Mouse (Mus musculus) hindbrain, embryonic 10.5 days (tissue): Measurements from ENCODE around the gene Actr6. TPM values are rescaled to one million over a fixed set of nuclear protein-coding genes. Genes with fewer than 3 reads are reported as not detected.
"Not testable (repeated sequence)": the region's sequence is repeated elsewhere in the genome, so short reads cannot be mapped to it uniquely, and the experiment has no call there.

ENCODE experiments used
- DNase-seq: peaks from one replicate; pipeline ENCODE4 v3.0.0-alpha.2; 2017; ENCODE audit warnings: low spot score
- H3K27ac ChIP-seq: fragments of 300-500 bp; sonication (generic); 2 replicates; pipeline ENCODE4 v1.5.1; 2016; ENCODE audit warnings: mild to moderate bottlenecking, moderate library complexity
- H3K27me3 ChIP-seq: fragments of 300-500 bp; sonication (generic); 2 replicates; pipeline ENCODE4 v1.6.1; 2016; ENCODE audit warnings: mild to moderate bottlenecking; ENCODE audit not compliant: poor library complexity, insufficient read depth, severe bottlenecking
- H3K36me3 ChIP-seq: fragments of 300-500 bp; sonication (generic); 2 replicates; pipeline ENCODE4 v1.6.1; 2016; ENCODE audit warnings: mild to moderate bottlenecking, moderate library complexity
- H3K4me1 ChIP-seq: fragments of 300-500 bp; sonication (generic); replicated peaks from 2 replicates; pipeline ENCODE4 v1.6.1; 2016; ENCODE audit warnings: mild to moderate bottlenecking
- H3K4me3 ChIP-seq: fragments of 300-500 bp; sonication (generic); 2 replicates; pipeline ENCODE4 v1.5.1; 2016; ENCODE audit warnings: mild to moderate bottlenecking, moderate library complexity
- H3K9me3 ChIP-seq: fragments of 300-500 bp; sonication (generic); 2 replicates; pipeline ENCODE4 v1.6.1; 2016; ENCODE audit warnings: mild to moderate bottlenecking, moderate library complexity
- WGBS: fragments of 180-500 bp; shearing (Covaris S2); methylation state at CpG from one replicate; pipeline ENCODE4 v1.1.7; 2016; 5-methylcytosine and 5-hydroxymethylcytosine counted together
- polyA plus RNA-seq: library from polyadenylated mRNA; unstranded; fragments of >200 nt; fragmentation: Nextera tagmentation; extraction: Ambion mirVana; gene quantifications from 2 replicates; pipeline ENCODE4 v1.2.1, GENCODE M21; 2016

The Actr6 gene
- polyA plus RNA-seq, 1 experiment from 2014 or later = 36.3 TPM

DNA sequence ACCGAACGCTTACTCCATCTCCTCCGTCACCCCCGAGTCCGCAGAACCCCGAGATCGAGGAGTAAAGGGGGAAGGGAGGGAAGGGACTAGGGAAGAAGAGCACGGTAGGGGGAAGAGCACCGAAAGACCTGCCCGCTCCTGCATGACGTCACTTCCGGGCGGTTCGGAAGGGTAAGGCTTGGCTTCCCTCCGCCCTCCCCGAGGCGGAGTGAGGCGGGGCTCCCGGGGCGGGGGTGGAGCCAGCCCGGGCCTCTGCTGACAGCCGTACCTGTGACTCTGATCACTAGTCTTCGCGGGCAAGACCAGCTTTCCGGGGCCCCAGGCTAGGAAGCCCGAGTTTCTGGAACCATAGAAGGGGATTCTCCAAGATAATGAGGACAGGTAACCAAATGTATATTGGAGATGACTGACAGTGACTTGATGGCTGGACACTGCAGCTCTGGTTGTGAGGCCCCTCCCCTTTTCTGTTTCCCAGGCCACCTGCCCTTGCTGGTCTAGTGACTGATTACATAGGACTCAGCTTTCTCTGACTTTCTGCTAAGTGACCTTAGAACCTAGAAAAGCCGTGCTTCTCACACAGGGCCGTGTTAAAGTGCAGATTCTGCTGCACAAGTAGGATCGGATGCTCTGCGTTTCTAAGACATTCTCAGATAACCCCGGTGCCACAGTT lies 45.8 kb downstream of the Actr6 start, which contains the start of gene Scyl2:
TSS of gene Scyl2 (minus strand) at position 147 of the 670 bp plus-strand sequence.
- peak; percentile 91 for DNase-seq
- Histone ChIP-seq H3K36me3 (peaks cover 9% of the 10 kb centered on the region; the same call in 1 of the 2 replicates), H3K27ac (peak within 1 kb of the TSS; percentile 98), H3K27me3 (no peaks in the 10 kb centered on the region), H3K9me3 (no peaks in the 10 kb centered on the region), H3K4me1 (peaks cover 17% of the 10 kb centered on the region), H3K4me3 (peak within 1 kb of the TSS; percentile 100)
- 6% methylated on average over 31 of the region's 31 CpGs for WGBS

DNA sequence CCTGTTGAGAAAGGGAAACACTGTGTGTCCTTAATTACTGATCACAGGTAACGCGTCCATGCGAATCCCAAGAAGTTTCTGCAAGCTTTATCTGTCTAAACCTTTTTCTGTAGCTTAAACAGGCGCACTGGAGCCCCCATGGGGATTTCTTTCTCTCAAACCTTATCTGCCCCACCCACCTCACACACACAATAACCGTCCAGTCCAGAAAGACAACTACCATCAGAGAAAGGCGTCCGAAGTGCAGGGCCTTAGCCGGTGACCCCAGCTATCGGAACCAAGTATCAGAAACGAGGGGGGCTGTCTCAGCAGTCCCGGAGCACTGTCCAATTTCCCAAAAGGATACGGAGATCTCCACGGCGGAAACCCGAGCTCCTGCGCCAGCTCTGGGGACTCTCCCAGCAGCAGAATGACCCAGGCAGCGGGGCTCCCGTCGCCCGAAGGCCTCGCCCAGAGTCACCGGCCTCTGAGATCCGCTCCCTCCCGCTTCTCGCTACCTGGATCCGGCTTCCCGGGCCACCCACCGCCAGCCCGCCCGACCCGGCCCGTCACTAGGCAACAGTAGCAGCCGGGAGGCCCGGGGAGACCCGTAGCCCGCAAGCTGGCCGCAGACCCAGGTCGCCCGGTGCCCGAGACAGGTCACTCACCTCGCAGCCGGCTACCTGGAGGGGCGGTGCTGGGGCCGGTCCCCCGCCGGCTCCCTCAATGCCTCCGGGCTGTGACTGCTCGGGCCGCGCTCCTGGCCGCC lies 46.5 kb downstream of the Actr6 start:
- peaks cover 17% of the 10 kb centered on the region for H3K4me1 ChIP-seq
- H3K4me3 ChIP-seq = peak overlapping the region; percentile 100
- H3K27ac ChIP-seq = peak overlapping the region; percentile 98
- H3K36me3 ChIP-seq = peaks cover 9% of the 10 kb centered on the region; the same call in 1 of the 2 replicates
- 2% methylated on average over 51 of the region's 51 CpGs for WGBS
- H3K9me3 ChIP-seq = no peaks in the 10 kb centered on the region
- DNase-seq = no peak
- no peaks in the 10 kb centered on the region for H3K27me3 ChIP-seq

DNA sequence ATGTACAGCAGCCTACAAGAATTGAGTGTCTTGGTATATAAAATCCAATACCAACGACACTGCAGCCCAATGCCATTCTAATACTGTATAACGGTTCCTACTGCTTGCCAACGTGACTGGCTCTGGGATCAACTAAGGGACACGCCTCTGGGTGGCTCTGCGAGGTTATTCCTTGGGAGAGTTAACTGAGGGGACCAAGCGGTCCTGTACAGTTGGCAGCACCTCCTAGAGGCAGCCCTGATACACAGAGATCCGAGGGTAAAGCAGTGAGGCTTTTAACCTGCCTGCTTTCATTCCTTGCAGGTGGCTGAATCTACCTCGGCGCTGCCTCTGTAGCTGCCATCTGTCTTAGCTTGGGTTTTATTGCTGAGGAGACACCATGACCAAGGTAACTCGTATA lies 49.1 kb downstream of the Actr6 start:
- DNase-seq = no peak
- no peaks in the 10 kb centered on the region for H3K9me3 ChIP-seq
- WGBS = 77% methylated on average over 10 of the region's 10 CpGs
- H3K4me1 ChIP-seq = peaks cover 17% of the 10 kb centered on the region
- no peaks in the 10 kb centered on the region for H3K27me3 ChIP-seq
- H3K4me3 ChIP-seq = no peak overlapping the region
- no peak overlapping the region for H3K27ac ChIP-seq
- peaks cover 9% of the 10 kb centered on the region; the same call in 1 of the 2 replicates for H3K36me3 ChIP-seq

DNA sequence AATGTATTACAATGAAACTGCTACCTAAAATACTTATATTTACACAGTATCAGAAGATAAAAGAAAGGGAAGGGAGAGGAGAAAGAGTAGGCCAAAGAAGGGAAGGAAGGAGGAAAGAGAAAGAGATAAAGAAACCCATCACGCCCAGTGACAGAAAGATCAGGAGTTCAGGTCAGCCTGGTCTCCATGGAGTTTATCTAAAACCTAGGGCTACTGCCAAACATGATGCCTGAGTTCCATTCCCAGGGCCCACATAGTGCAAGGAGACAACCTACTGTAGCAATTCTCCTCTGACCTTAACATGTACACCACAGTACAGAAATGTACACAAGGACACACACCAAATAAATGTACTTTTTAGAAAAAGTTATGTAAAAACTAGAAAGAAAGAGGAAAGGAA lies 49.9 kb downstream of the Actr6 start:
- H3K36me3 ChIP-seq = peaks cover 14% of the 10 kb centered on the region; the same call in 1 of the 2 replicates
- H3K27ac ChIP-seq = no peak overlapping the region
- H3K4me3 ChIP-seq = no peak overlapping the region
- 95% methylated on average over 1 of the region's 1 CpGs for WGBS
- H3K27me3 ChIP-seq = no peaks in the 10 kb centered on the region
- peaks cover 17% of the 10 kb centered on the region for H3K4me1 ChIP-seq
- DNase-seq = no peak
- H3K9me3 ChIP-seq = no peaks in the 10 kb centered on the region

DNA sequence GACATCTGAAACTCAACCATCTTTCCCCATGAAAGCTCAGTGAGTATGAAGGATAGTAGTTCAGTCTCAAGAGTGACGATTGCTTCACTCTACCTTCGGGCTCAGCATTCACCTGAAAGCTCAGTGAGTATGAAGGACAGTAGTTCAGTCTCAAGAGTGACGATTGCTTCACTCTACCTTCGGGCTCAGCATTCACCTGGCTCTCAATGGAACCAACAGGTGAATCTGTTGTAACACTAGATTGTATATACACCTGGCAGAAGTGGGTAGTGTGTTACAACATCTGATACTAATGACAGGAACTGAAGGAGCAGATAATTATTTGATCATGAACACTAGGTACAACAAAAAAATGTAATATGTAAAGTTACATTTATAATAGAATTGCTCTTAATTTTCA lies 50.4 kb downstream of the Actr6 start:
- Histone ChIP-seq H3K27ac (no peak overlapping the region), H3K27me3 (no peaks in the 10 kb centered on the region), H3K36me3 (peaks cover 14% of the 10 kb centered on the region; the same call in 1 of the 2 replicates), H3K4me3 (no peak overlapping the region), H3K9me3 (no peaks in the 10 kb centered on the region), H3K4me1 (peaks cover 15% of the 10 kb centered on the region)
- 95% methylated on average over 4 of the region's 4 CpGs for WGBS
- DNase-seq = no peak

DNA sequence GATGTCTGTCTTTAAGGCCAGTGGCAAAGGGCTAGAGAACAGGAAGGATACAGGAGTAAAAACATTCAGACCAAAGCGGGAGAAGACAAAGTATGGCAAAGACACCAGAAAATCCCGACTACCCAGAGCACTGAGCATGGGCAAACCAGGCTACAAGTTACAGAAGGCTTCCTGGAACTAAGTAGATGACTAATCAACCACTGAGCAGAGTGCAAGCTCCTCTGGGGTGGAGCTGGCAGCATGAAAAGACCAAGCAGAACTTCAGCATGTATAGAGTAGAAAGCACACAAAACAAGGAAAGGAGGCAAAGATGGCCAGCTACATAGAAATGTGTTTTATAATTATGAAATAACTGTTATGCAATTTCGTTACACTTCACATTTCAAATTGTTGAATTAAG lies 51.6 kb downstream of the Actr6 start:
- H3K27ac ChIP-seq = no peak overlapping the region
- no peaks in the 10 kb centered on the region for H3K27me3 ChIP-seq
- 88% methylated on average over 3 of the region's 3 CpGs for WGBS
- peaks cover 8% of the 10 kb centered on the region for H3K4me1 ChIP-seq
- H3K9me3 ChIP-seq = no peaks in the 10 kb centered on the region
- DNase-seq = no peak
- H3K36me3 ChIP-seq = peaks cover 14% of the 10 kb centered on the region; the same call in 1 of the 2 replicates
- no peak overlapping the region for H3K4me3 ChIP-seq

DNA sequence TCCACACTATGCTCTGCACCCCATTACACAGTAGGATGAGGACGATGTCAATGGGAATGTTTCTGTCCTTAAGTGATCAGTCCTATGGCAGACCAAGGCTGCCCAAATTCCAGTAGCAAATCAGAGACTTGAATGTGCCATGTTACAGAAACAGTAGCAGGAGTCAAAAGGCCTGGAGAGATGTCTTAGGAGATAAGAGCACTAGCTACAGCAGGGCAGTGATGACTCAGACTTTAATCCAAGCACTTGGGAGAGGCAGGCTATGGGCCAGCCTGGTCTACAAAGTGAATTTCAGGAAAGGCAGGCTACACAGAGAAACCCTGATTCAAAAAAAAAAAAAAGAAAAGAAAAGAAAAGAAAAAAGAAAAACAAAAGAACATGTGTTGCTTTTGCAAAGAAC lies 52.6 kb downstream of the Actr6 start:
- Histone ChIP-seq H3K36me3 (peaks cover 14% of the 10 kb centered on the region; the same call in 1 of the 2 replicates), H3K4me3 (no peak overlapping the region), H3K27me3 (no peaks in the 10 kb centered on the region), H3K9me3 (no peaks in the 10 kb centered on the region), H3K4me1 (no peaks in the 10 kb centered on the region; the same call in 1 of the 2 replicates), H3K27ac (no peak overlapping the region)
- no peak for DNase-seq
- WGBS = 90% methylated on average over 1 of the region's 1 CpGs

DNA sequence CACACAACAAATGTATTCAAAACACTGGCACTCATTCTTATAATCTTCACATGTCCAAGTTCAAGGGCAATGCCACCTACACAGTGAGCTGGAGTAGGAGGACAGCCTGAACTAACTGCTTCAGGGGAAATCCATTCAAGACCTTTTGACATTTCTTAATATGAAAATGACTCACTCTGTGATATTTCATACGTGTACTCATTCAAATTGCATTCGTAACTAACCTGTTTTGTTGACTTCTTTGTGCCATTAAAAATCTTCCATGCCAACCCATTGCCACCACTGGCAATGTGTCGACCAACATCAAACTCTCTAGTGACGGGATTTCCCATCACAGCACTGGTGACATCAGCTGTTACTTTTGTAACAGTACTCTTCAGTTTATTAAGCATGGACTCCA lies 54.0 kb downstream of the Actr6 start:
- Histone ChIP-seq H3K4me3 (no peak overlapping the region), H3K4me1 (no peaks in the 10 kb centered on the region), H3K36me3 (peaks cover 7% of the 10 kb centered on the region; the same call in 1 of the 2 replicates), H3K27me3 (no peaks in the 10 kb centered on the region), H3K27ac (no peak overlapping the region), H3K9me3 (no peaks in the 10 kb centered on the region)
- WGBS = 91% methylated on average over 4 of the region's 4 CpGs
- no peak for DNase-seq

DNA sequence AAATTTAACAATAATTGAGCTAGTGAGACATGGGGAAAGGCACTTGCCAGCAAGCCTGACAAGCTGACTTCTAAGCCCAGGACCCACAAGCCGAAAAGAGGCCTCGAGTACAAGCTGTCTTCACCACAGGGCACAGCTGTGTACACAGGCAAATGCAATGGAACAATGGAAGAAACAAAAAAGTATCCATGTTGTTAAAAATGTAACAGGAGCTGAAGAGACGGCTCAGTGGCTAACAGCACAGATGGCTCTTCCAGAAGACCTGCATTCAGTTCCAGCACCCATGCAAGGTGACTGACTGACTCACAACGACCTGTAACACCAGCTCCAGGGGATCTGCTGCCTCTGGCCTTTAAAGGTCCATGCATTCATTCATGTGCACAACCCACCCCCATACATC lies 55.5 kb downstream of the Actr6 start:
- 67% methylated on average over 4 of the region's 4 CpGs for WGBS
- DNase-seq = no peak

DNA sequence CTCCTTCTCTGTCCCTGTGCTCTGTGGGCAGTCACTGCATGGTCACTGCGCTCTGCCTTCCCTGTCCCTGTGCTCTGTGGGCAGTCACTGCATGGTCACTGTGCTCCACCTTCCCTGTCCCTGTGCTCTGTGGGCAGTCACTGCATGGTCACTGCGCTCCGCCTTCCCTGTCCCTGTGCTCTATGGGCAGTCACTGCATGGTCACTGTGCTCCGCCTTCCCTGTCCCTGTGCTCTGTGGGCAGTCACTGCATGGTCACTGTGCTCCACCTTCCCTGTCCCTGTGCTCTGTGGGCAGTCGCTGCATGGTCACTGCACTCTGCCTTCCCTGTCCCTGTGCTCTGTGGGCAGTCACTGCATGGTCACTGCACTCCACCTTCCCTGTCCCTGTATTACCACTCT lies 61.7 kb downstream of the Actr6 start:
- peaks cover 17% of the 10 kb centered on the region for H3K36me3 ChIP-seq
- H3K4me1 ChIP-seq, H3K27ac ChIP-seq, DNase-seq, H3K9me3 ChIP-seq, H3K27me3 ChIP-seq, H3K4me3 ChIP-seq: not testable (repeated sequence)
- 96% methylated on average over 5 of the region's 5 CpGs for WGBS

More for the DNA sequence above, 55.5 kb downstream of the Actr6 start:
- 0 out of 2 replicates have a peak, but pooled peaks cover 9% of the 10 kb centered on the region for H3K36me3 ChIP-seq
- no peaks in the 10 kb centered on the region for H3K9me3 ChIP-seq
- H3K27me3 ChIP-seq = no peaks in the 10 kb centered on the region
- no peak overlapping the region for H3K4me3 ChIP-seq
- H3K4me1 ChIP-seq = no peaks in the 10 kb centered on the region
- H3K27ac ChIP-seq = no peak overlapping the region

DNA sequence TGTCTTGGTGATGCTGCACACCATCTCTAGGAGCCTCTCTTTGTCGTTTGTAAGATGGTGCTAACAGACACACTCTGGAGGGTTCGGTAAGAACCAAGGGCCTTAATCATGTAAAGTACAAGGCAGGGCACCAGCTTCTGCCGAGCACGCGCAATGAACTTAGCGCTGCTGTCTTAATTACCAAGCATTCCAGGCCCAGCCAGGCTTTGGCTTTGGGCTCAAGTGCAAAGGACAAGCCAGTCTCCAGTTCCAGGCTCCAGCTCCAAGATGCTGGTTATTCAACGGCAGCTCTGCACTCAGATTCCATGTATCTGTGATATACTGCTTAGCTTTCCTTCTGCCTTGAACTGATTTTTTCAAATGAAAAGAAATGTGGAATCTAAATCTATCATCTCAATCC lies 64.5 kb downstream of the Actr6 start:
- H3K4me1 ChIP-seq = no peaks in the 10 kb centered on the region
- no peak overlapping the region for H3K27ac ChIP-seq
- 93% methylated on average over 7 of the region's 7 CpGs for WGBS
- no peaks in the 10 kb centered on the region for H3K9me3 ChIP-seq
- no peaks in the 10 kb centered on the region for H3K27me3 ChIP-seq
- DNase-seq = no peak
- no peak overlapping the region for H3K4me3 ChIP-seq
- peaks cover 24% of the 10 kb centered on the region for H3K36me3 ChIP-seq

DNA sequence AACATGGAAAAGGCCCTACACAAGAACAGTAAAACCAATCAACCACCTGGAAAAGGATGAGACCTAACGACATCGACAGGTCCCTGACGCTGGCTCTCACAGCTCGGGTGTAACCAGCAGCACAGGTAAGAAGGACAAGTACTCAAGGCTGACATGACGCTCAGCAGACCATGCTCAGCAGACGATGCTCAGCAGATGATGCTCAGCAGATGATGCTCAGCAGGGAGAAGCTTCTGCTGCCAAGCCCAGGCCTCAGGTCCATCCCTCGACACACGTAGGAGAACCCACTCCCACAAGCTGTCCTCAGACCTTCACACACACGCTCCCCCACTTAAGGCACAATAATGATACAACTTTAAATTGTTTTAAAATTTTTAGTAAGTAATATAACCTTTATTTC lies 66.4 kb downstream of the Actr6 start:
- DNase-seq = no peak
- Histone ChIP-seq H3K27ac (no peak overlapping the region), H3K4me1 (no peaks in the 10 kb centered on the region), H3K27me3 (no peaks in the 10 kb centered on the region), H3K4me3 (no peak overlapping the region), H3K36me3 (peaks cover 38% of the 10 kb centered on the region), H3K9me3 (no peaks in the 10 kb centered on the region)
- WGBS = 90% methylated on average over 9 of the region's 9 CpGs

DNA sequence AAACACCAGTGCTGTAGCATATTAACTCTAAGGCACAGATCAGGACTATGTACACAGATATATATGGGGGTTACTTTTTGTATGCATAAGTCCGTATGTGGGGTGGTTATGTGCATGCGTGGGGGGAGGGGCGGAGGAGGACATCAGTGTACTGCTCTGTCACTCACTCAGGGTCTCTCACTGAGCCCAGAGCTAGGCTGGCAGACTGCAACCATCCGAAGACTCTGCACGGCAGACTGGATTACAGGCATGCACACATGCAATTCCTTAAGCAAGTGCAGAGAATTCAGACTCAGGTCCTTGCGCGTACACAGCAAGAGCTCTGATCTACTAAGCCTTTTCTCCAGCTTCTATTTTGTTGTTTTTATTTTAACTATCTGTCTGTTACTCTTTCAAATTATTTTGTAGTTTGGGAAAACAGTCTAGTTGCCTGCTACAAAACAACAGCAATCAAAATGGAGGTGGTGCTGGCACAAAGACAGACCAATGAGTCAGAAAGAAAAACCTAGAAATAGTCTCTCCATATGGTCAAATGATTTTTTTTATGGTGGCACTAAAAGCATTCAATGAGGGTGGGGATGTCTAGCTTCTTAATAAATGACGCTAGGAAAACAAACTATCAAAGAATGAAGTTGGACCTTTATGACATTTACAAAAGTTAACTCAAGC lies 67.0 kb downstream of the Actr6 start:
- Histone ChIP-seq H3K9me3 (no peaks in the 10 kb centered on the region), H3K4me1 (no peaks in the 10 kb centered on the region), H3K4me3 (no peak overlapping the region), H3K36me3 (peaks cover 41% of the 10 kb centered on the region), H3K27me3 (no peaks in the 10 kb centered on the region), H3K27ac (no peak overlapping the region)
- 92% methylated on average over 8 of the region's 8 CpGs for WGBS
- DNase-seq = no peak
